Mouse (Mus musculus): ENCODE results near the gene Filip1l.

Filip1l gene

DNA sequence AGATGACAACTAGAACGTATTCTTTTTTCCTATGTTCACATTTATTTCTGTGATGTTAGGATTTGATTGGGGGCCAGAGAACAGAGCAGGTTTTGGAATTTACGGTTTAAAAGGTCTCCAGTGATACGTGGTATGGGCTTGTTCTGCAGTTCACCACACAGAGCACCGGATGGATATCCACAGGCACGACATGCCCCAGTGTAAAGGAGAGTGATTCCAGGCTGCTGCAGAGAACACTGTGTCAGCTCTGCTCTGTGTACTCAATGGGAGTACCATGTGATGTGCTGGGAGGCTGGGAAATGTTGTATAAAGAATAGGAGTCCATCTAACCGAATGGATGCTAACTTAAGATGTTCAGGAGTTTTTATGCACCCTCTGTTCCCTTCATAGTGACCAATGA lies 1.0 kb downstream of the Filip1l start:
- DNase-seq (ENCODE audit: low spot score), result no peak

DNA sequence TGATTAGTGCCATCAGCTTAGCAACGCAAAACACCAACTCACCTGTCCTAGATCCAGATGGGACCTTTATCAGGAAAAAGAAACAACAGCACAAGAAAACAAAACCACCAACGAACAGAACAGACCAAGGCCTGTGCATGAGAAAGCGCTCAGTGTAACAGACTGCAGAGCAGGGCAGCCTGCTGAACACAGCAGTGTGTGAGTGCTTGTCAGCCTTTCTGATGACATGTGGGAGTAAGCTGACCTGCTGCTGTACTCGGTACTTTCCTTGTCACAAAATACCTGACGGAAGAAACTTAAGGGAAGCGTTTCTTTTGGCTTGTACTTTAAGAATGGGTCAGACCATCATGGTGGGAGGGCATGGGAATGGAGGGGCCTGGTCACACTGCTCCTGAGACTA lies 3.6 kb downstream of the Filip1l start:
- no peak for DNase-seq (ENCODE audit: low spot score)

DNA sequence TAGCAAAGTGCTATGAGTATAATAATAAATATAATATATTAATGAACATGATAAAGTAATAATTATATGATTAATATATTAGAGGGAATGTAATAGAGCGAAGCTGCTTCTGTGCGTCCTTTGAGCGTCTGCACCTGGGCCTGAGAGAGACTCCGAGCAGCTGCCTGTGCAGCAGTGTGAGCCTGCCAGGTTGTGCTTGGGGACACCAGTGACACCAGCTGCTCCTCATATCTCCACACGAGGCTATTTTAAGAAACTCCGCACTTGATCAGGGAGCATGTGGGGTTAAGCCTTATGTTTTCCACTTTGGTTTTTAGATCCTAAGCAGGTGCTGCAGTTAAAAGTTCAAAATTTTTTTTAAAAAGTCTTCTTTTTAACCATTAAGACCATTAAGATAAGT lies 4.1 kb downstream of the Filip1l start:
- DNase-seq (ENCODE audit: low spot score), result no peak

DNA sequence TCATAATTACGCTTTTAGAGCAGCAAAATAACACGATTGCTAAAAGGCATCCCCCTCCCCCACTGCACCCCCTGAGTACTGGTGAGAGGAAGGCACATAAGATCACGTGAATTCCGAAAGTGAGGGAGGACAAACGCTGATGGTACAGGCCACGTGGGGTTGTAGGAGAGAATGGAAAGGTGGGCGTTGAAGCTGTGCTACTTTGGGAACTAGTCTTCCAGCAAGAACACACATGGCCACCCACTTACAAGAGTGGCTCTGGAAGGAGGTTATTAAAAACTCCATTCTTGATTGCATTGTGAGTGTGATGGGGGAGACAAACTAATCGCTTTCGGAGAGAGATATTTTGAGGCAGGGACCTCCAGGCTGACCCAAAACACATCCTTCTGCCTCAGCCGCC lies 6.4 kb downstream of the Filip1l start:
- no peak for DNase-seq (ENCODE audit: low spot score)

DNA sequence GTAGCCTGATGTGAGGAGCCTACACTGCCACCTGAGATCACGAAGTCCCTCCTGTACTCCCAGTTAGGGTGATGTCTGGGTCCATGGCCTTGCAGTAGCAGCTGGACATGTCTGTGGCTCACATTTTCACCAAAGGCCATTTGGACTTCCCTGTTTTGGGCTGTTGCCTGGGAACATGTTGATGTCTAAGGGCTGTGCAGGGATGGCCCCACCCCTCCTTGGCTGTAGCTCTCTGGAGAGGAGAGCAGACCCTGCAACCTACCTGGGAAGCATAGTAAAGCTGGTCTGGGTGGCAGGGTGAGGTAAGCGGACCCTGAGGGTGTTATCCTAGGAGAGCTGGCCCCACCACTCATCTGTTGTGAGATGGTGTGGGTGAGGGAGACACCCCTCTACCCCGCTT lies 7.9 kb downstream of the Filip1l start:
- no peak for DNase-seq (ENCODE audit: low spot score)

DNA sequence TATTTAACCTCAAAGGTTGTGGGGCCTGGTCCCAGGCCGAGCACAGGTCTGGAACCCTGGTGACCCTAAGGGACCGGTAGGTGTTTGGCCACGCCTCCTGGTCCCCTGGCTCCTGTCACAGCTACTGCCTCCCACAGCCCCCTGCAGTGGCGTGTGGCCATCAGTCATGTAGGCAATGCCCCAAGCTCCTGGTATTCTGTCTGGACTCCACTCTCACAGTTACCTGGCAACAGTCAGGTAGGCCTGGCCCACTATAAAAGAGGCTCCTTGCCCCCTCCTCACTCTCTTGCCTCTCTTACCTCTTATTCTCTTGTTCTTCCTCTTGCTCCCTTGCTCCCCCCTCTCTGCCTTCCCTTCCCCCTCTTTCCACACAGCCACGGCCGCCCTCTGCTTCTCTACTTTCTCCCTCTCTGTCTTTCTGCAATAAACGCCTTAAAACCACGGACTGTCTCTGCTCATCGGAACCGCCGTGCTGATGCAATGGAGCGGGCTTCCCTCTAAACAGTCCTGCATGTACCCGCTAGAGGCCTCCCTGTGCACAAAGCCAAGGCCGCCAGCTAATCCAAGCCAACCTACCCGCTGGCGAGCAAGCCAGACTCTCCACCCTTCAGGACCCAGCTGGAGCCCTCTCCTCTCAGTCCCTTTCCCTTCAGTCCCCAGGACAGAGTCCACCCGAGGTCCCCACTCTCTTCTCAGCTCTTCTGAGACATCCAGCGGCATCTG lies 9.9 kb downstream of the Filip1l start:
- peak; percentile 32 for DNase-seq (ENCODE audit: low spot score)

DNA sequence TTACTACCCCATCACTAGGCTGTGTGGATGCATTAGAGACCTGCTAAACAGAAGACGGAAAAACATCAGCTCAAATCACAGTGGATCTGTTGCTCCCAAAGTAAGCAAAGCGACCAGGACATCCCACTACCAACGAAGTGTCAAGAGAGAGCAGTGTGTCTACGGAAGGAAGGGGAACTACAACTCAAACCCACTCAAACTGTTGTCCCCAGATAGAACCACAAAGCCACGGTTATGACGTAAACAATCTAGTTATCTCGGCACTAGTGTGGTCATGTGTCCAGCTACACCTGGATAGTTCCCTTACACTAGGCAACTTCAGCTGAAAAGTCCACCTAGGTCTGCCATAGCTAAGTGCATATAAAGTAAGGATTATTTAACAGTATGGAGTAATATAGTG lies 11.6 kb downstream of the Filip1l start:
- no peak for DNase-seq (ENCODE audit: low spot score)

DNA sequence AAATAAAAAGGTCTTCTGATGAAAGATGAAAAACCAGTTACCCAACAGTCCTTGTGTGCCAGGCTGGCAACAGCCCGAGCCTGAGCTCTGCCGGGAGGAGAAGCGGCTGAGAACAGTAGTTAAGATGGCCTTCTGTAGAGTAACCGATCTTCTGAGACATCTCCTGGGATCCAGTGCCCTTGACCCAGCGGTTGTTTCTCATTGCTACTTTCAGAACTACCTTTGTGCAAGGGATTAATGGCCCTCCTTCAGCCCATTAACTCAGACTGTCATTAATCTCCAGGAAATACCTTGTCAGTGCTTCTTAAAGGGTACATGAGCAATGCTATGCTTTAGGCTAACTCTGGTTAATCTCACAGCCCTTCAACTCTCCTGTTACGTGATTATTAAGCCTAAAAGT lies 13.2 kb downstream of the Filip1l start:
- DNase-seq (ENCODE audit: low spot score), result no peak

DNA sequence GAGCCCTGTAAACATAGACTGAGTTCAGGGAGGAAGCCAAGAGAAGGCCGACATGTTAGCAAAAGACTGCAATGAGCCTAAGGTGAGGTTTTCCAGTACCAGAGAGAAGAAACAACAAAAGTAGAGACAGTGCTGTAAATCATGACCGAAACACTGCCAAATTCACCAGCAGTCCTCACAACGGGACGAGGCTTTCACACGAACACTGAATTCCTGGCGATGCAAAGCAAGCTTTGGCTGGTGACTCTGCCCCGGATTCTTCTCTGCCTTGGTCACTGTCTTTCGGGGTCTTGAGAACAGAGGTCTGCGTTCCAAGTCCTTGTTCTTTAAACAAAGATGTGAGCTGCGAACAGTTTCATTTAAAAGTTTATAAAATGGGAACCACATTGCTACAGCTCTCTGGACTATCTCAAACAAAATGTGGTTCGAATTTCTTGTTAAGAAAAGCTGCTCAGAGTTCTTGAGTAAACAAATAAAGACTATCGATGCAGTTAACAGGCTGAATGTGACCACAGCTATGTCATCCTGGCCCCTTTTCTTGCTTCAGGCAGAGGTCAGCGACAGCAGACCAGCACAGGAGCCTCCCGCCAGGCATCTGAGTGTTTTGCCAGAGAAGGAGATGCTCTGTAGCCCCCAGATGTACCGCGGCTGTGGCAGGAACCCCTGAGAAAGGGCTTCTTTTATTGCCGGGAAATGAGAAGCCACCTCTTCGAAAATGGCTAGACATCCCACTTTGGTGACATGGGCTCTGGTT lies 14.2 kb downstream of the Filip1l start:
- DNase-seq (ENCODE audit: low spot score), result no peak

DNA sequence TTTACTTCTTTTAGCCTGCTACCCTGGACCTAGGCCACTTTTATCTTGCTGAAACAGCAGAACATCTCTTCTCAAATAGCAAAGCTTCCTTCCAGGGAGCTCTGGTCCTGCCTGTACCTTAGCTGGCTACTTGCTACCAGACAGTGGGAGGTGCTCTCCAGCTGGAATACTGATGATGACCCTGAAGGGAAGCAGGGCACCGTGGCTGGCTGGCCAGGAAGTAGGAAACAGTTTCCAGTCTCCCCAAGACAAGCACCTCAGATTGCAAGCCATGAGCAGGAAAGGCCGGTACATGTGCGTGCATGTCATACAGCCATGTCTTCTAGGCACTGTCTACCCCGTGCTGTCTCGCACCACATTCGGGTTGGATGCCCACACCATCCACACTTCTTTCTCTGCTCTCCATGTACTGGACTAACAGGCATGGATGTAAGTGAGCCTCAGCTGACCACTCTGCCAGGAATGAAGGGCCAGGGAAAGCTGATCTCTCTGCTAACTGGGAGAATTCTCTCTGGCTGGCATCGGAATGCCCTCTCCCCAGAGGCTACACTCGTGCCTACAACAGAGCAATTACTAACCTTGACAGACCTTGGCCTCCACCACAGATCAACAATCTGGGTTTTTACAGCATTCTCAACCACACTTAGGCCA lies 17.1 kb downstream of the Filip1l start:
- no peak for DNase-seq (ENCODE audit: low spot score)

DNA sequence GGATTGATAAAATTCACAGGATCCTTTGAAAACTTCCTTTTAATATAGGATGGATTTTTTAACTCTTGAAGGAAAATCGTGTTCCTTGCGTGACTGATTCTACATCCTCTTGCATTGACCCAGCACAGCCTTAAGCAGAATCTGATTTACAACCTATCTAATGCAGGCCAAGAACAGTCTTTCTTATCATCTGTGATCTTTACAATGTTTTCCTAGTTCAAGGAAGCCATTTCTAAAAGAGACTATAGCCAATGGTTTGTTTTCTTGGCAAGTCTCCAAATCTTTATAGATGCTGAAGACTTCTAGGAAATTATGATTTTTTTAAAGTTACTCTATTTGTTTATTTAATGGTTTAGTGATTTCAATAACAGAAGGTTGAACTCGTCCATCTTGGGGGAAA lies 19.3 kb downstream of the Filip1l start:
- DNase-seq (ENCODE audit: low spot score), result no peak

DNA sequence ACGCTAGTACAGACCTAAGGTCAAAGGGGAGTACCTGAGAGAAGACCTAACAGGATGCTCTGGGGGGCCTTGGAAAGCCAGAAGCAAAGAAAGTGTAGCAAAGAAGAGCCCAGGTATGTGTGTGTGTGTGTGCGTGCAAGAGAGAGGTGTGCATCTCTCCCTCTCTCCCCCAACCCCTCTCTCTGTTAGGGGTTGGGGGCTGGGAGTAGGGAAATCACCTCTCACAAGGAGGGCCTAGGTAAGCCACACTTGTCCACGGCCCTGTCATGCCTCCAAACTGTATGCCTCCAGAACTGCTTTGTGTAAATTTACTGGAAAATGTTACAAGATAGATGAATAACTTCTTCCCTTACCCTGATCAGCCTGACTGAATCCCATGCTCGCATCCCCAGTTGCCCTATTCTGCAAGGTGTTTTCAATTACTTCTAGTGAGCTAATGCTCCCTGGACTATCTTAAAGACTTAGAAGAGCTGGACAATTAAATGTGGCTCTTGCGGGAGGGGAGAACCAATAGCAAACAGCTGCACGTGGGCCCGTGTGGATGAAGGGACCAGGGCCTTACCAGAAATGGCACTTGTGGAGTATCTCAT lies 22.4 kb downstream of the Filip1l start:
- DNase-seq (ENCODE audit: low spot score), result no peak

DNA sequence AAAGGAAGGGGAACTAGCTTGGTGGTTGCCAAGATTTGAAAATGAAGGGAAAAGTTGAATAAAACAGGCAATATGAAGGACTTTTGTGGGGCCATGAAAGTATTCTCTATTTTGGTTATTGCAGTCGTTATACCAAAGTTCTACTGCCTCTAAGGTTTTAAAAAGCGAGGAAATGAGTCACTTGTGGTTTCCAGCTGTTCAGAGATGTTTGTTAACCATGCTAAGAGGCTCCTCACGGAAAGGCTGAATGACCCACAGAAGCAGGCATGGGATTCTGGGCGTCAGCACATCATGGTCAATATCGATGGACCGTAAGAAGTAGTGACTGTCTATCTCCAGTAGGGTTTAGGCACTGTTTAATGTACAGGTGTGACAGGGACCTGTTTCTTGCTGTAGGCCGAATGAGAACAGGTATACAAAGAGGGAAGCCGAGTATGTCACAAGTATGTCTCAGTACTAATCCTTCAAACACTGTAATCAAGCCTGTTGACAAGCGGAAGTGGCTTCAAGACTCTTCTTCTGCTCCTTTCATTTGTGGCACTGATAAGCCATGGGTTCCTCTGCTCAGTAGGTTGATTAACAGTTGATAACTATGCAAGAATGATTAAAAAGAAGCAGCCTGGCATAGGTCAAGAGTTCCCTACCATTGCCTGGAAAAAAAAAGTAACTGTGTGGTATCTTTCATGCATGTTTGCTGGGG lies 25.9 kb downstream of the Filip1l start:
- DNase-seq (ENCODE audit: low spot score), result no peak

DNA sequence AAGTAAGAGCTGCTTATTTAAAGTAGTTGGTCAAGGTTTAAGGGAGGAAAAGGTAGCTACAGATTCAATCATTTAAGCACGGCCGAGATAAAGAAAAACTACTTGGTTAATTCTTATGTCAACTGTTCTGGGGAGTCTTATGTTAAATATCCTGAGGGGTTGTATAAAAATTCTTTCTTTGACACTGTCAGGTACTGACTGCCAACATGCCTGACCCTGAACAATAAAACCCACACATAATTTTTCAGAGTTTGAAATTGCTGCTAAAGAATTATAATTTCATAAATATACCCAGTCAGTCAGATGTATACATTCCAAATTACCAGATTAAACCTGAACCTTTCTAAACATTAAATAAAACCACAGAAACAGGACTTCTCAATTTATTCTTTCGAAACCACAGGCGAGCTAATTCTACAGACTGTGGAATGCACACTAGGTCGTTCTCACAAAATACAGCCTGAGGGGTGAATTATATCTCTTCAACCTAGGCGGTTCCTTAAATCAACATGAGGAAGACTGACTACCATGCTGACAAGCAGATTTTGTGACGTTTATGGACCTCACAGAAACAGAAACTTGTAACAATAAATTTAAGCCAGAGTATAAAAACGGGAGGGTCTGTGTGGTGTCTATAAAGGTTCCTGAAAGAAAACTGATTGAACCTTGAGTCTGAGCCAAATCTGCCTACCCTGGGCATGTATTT lies 30.5 kb downstream of the Filip1l start:
- DNase-seq (ENCODE audit: low spot score), result no peak

DNA sequence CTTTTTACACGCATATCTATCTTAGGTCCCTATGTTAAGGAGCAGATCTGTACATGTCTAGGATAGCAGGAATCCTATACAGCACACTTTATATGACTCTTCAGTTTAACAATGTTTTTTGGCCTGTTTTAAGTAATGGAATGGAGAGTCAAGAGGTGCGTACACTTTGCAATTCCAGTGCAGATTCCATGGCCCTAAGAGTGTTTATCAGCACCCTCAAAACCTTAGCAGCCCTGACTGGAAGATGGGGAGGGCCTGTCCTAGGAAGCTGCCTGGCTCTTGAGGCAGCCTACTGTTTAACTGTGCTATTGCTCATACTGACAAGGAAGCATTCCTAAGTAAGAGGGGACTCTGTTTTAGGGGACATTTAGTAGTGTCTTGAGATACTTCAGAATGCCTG lies 31.4 kb downstream of the Filip1l start:
- DNase-seq (ENCODE audit: low spot score), result no peak

DNA sequence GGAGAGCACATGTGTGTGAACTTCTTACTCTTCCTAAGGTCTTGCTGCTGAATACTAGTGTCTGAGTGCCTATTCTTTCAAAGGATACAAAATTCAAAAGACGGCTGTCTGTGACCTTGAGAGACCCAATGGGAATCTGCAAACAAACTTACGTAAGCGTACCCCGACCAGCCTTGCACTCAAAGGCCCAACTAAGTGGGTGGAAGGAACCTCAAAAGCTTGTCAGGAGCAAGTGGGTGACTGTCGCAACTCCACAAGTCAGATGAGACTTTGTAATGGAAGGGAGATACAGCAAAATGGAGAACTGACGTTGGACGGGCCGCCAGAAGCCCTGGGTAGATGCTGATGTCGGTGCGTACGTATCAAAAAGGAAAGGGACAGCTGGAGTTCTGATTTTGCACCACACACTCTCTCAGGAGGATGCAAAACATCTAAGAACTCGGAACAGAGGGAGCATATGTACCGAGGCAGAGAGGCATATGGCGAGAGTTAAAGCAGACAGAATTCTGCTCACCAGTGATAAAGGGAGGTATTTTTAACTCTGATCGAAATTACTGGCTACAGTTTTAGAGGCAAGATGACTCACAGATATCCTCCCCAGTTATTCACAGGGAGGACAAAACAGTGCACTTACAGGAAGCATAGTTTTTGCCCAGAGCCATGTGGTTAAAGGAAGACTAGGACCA lies 36.8 kb downstream of the Filip1l start:
- DNase-seq (ENCODE audit: low spot score), result peak; percentile 71

DNA sequence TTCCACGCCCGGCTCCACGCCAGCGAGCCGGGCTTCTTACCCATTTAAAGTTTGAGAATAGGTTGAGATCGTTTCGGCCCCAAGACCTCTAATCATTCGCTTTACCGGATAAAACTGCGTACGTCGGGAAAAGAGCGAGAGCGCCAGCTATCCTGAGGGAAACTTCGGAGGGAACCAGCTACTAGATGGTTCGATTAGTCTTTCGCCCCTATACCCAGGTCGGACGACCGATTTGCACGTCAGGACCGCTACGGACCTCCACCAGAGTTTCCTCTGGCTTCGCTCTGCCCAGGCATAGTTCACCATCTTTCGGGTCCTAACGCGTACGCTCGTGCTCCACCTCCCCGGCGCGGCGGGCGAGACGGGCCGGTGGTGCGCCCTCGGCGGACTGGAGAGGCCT lies 38.3 kb downstream of the Filip1l start:
- peak; percentile 100 for DNase-seq (ENCODE audit: low spot score)

DNA sequence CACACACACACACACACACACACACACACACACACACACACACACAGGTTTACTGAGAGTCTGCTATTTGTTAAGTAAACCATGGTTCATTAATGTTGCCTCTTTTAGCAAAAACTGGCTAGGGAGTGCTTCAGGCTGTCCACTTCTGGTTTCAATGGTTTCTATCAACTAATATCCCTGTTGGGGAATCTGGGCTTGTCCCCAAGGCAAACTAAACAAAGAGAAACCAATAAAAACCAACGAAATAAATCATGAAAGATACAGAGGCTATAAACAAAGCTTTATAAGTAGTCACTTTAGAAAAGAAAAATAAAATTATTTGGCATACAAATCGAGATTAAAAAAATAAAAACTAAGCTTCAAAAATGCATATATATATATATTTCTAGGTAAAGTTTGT lies 39.6 kb downstream of the Filip1l start:
- no peak for DNase-seq (ENCODE audit: low spot score)

DNA sequence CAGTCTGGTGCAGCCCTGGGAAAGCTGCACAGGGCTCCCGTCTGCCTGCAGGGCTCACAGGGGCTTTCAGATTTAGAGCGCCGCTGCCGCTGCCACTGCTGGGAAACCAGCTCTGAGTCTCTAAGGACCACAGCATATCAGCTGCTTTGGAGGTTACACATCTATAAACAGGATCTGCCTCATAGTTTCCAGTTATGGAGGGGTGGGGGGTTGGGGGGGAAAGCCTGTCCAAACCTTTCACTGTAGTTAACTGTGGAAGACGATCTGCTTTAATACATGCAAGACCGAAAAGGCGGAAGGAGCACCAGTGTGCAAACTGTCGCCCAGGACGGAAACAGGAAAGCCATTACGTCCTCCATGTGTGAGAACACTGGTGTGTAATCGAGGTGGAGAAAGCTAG lies 40.3 kb downstream of the Filip1l start:
- no peak for DNase-seq (ENCODE audit: low spot score)

DNA sequence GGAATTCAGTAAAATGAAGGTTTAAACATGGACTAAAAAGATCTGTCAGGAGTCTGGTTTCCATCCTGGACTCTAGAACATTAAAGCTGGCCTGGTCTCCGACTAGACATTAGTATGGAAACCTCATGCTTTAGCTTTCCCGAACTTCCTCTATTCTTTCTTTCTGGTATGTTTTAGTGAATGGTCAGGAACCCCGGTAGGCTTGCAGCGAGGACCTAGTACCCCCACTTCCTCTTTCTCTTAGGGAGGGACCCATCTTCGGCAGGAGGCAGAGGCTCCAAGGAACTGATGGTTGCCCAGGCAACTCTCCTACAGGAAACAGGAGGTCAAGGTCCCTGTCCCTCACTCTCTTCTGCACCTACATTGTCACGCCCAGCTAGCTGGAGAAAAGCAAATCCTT lies 43.4 kb downstream of the Filip1l start:
- DNase-seq (ENCODE audit: low spot score), result no peak

DNA sequence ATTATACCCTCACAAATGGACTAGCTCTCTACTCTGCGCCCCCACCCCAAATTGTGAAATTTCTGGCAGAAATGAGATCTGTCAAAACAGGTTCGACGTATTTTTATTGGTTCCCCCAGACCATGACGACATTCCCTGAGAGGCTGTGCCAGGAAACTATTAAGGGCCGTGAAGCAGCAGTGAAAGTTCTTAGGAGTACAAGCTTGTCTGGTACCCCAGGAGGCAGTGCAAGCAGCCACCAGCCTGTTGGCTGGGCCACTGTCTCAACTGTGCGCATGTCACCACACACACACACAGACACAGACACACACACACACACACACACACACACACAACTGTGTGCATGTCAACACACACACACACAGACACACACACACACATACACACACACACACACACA lies 45.0 kb downstream of the Filip1l start:
- DNase-seq (ENCODE audit: low spot score), result no peak

Measured in layer of hippocampus, adult 9-10 months (tissue).